ENCODE assay signal across 13 mouse cellular contexts in the genomic region with DNA sequence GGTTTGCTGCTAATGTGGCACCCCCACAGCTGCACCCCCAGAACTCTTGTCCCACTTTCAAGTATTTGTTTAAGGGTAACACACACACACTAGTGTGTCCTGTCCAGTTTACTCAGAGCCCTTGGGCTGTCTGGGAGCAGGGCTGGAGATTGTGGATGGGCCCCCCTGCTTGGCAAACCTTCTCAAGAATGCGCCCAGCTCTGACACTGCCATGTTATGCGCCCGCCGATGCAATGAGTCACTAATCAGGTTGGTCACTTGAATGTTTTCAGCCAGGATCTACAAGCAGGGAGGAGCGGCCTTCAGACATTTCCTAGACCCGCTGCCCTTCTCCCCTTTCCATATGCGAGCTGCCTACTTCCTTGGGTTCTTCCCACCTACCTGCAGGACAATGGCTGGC. TPM values are rescaled to one million over a fixed set of nuclear protein-coding genes. Genes with fewer than 3 reads are reported as not detected.
"Had no signal": no experiment of that assay in that cellular context is flagged by ENCODE, and none has a peak within 500 bp of the region (broad histone marks: within the 10 kb centered on the region; RNA-seq: fewer than 3 reads in every experiment).

No protein-coding gene starts in this region.

- H3K27ac ChIP-seq: layer of hippocampus, adult 2 months; limb, embryonic 10.5 days; liver, embryonic 15.5 days; midbrain, embryonic 10.5 days; neural tube, embryonic 12.5 days had no signal

- H3K36me3 ChIP-seq: limb, embryonic 10.5 days; liver, embryonic 15.5 days; midbrain, embryonic 10.5 days; neural tube, embryonic 12.5 days had no signal

- H3K9me3 ChIP-seq: limb, embryonic 10.5 days; liver, embryonic 15.5 days; midbrain, embryonic 10.5 days; neural tube, embryonic 12.5 days had no signal

- H3K4me2 ChIP-seq: liver, embryonic 11.5 days; liver, embryonic 15.5 days; lung, embryonic 14.5 days; neural tube, embryonic 12.5 days had no signal

- H3K4me3 ChIP-seq: layer of hippocampus, adult 2 months; limb, embryonic 10.5 days; liver, embryonic 15.5 days; midbrain, embryonic 10.5 days; neural tube, embryonic 12.5 days had no signal

- H3K9ac ChIP-seq: liver, embryonic 15.5 days; lung, embryonic 14.5 days; neural tube, embryonic 12.5 days had no signal

- DNase-seq: kidney, postnatal 10 days; kidney, postnatal 4 days; lung, embryonic 14.5 days; lung, postnatal 10 days; midbrain, embryonic 14.5 days; thymus, postnatal 4 days had no signal

RNA-seq across cellular contexts. Expression of gene Nol3, which starts 16.5 kb away (rescaled TPM):
- total RNA-seq: neutrophil, adult 5-6 weeks had no signal
